Mouse (Mus musculus) heart, embryonic 16.5 days (tissue): ENCODE data around the gene Acsbg1. TPM values are rescaled to one million over a fixed set of nuclear protein-coding genes. Genes with fewer than 3 reads are reported as not detected.
A peak's percentile ranks its signal among the peaks of the same experiment; 100 is the strongest.
"Not testable (repeated sequence)": the region's sequence is repeated elsewhere in the genome, so short reads cannot be mapped to it uniquely, and the experiment has no call there.

ENCODE experiments used
- ATAC-seq: fragments of 200-750 bp; cut with Nextera tagmentation; replicated peaks from 2 replicates; pipeline ENCODE4 v1.8.0; 2017; ENCODE audit warnings: moderate number of reproducible peaks; ENCODE audit not compliant: insufficient read depth, low FRiP score; ENCODE audit errors: extremely low read depth
- H3K27ac ChIP-seq: fragments of 300-500 bp; sonication (generic); 2 replicates; pipeline ENCODE4 v1.5.1; 2014; ENCODE audit warnings: mild to moderate bottlenecking, low read length, control low read depth, moderate library complexity
- H3K27me3 ChIP-seq: fragments of 300-500 bp; sonication (generic); 2 replicates; pipeline ENCODE4 v1.6.1; 2014; ENCODE audit warnings: low read length, mixed read lengths; ENCODE audit not compliant: control insufficient read depth, insufficient read depth
- H3K36me3 ChIP-seq: fragments of 300-500 bp; sonication (generic); 2 replicates; pipeline ENCODE4 v1.6.1; 2014; ENCODE audit not compliant: control insufficient read depth, insufficient read depth
- H3K4me1 ChIP-seq: fragments of 300-500 bp; sonication (generic); 2 replicates; pipeline ENCODE4 v1.6.1; 2014; ENCODE audit warnings: low read length, mixed read lengths; ENCODE audit not compliant: control insufficient read depth, insufficient read depth
- H3K4me2 ChIP-seq: fragments of 300-500 bp; sonication (generic); 2 replicates; pipeline ENCODE4 v1.6.1; 2014; ENCODE audit warnings: low read depth, mild to moderate bottlenecking, control low read depth, low read length
- H3K4me3 ChIP-seq: fragments of 300-500 bp; sonication (generic); 2 replicates; pipeline ENCODE4 v1.5.1; 2014; ENCODE audit warnings: mild to moderate bottlenecking, control low read depth, low read length
- H3K9ac ChIP-seq: fragments of 300-500 bp; sonication (generic); 2 replicates; pipeline ENCODE4 v1.6.1; 2014; ENCODE audit warnings: low read length, control low read depth
- H3K9me3 ChIP-seq: fragments of 300-500 bp; sonication (generic); replicated peaks from 2 replicates; pipeline ENCODE4 v1.6.1; 2016; ENCODE audit warnings: low read length; ENCODE audit not compliant: control insufficient read depth
- WGBS: fragments of 180-500 bp; shearing (Covaris S2); extraction: QIAGEN DNeasy Blood & Tissue Kit; methylation state at CpG from one replicate; pipeline ENCODE4 v1.1.7; 2014; 5-methylcytosine and 5-hydroxymethylcytosine counted together
- polyA plus RNA-seq: library from polyadenylated mRNA; unstranded; fragments of >200 nt; fragmentation: Nextera tagmentation; extraction: Ambion mirVana; gene quantifications from 2 replicates; pipeline ENCODE4 v1.2.1, GENCODE M21; 2015

The Acsbg1 gene
- polyA plus RNA-seq, 1 experiment from 2014 or later: 0.13 TPM

- Histone ChIP-seq H3K27ac (peak overlapping the region; percentile 95), H3K4me1 (peaks cover 36% of the 10 kb centered on the region), H3K4me2 (peak overlapping the region; percentile 92), H3K36me3 (no peaks in the 10 kb centered on the region), H3K27me3 (no peaks in the 10 kb centered on the region), H3K9me3 (no peaks in the 10 kb centered on the region), H3K9ac (peak overlapping the region; percentile 92), H3K4me3 (peak overlapping the region; percentile 80)
- WGBS: under 1% methylated on average over 90 of the region's 92 CpGs
- ATAC-seq: peak; percentile 30
Observed at GRCm38 (mm10) chr9:54699345-54700173, 37.9 kb upstream of the Acsbg1 start.

GRCm38 (mm10) chr9:54699087-54699344 is 37.3 kb upstream of the Acsbg1 start:
- 7% methylated on average over 27 of the region's 27 CpGs for WGBS
- Histone ChIP-seq H3K4me1 (peaks cover 35% of the 10 kb centered on the region), H3K27ac (peak overlapping the region; percentile 95)

GRCm38 (mm10) chr9:54698318-54699086 is 36.8 kb upstream of the Acsbg1 start, which contains the start of gene Dnaja4:
Dnaja4 (plus strand) TSS chr9:54698873.
- Histone ChIP-seq H3K36me3 (no peaks in the 10 kb centered on the region), H3K4me2 (peak within 1 kb of the TSS; percentile 92), H3K4me3 (peak within 1 kb of the TSS; percentile 80), H3K27ac (peak within 1 kb of the TSS; percentile 95), H3K9ac (peak within 1 kb of the TSS; percentile 92), H3K27me3 (no peaks in the 10 kb centered on the region), H3K9me3 (no peaks in the 10 kb centered on the region), H3K4me1 (peaks cover 30% of the 10 kb centered on the region)
- WGBS: 59% methylated on average over 17 of the region's 17 CpGs
- no peak for ATAC-seq

More at GRCm38 (mm10) chr9:54699087-54699344, 37.3 kb upstream of the Acsbg1 start:
- Histone ChIP-seq H3K27me3 (no peaks in the 10 kb centered on the region), H3K9me3 (no peaks in the 10 kb centered on the region), H3K4me2 (peak overlapping the region; percentile 92), H3K4me3 (peak overlapping the region; percentile 80), H3K36me3 (no peaks in the 10 kb centered on the region), H3K9ac (peak overlapping the region; percentile 92)
- peak; percentile 4; the same call in 1 of the 2 replicates for ATAC-seq

- not testable (repeated sequence) for H3K27me3 ChIP-seq, H3K4me1 ChIP-seq, H3K9me3 ChIP-seq, H3K36me3 ChIP-seq, H3K27ac ChIP-seq
- 4% methylated on average over 31 of the region's 31 CpGs for WGBS
- Histone ChIP-seq H3K4me3 (peak overlapping the region; percentile 46), H3K4me2 (peak overlapping the region; percentile 70), H3K9ac (peak overlapping the region; percentile 56)
- ATAC-seq: peak; percentile 55; the same call in 1 of the 2 replicates
Observed at GRCm38 (mm10) chr9:54691241-54691805, 29.7 kb upstream of the Acsbg1 start.

GRCm38 (mm10) chr9:54690697-54691096 is 29.0 kb upstream of the Acsbg1 start:
- WGBS: 79% methylated on average over 2 of the region's 2 CpGs
- ATAC-seq: not testable (repeated sequence)

GRCm38 (mm10) chr9:54689446-54689845 is 27.8 kb upstream of the Acsbg1 start:
- H3K36me3 ChIP-seq: no peaks in the 10 kb centered on the region
- H3K4me1 ChIP-seq: no peaks in the 10 kb centered on the region
- no peaks in the 10 kb centered on the region for H3K9me3 ChIP-seq
- no peak overlapping the region for H3K4me2 ChIP-seq
- no peak for ATAC-seq
- no peak overlapping the region for H3K4me3 ChIP-seq
- WGBS: 75% methylated on average over 8 of the region's 8 CpGs
- H3K9ac ChIP-seq: no peak overlapping the region
- H3K27ac ChIP-seq: no peak overlapping the region
- H3K27me3 ChIP-seq: no peaks in the 10 kb centered on the region

More at GRCm38 (mm10) chr9:54690697-54691096, 29.0 kb upstream of the Acsbg1 start:
- not testable (repeated sequence) for H3K9me3 ChIP-seq, H3K4me1 ChIP-seq, H3K9ac ChIP-seq, H3K27me3 ChIP-seq, H3K4me2 ChIP-seq, H3K36me3 ChIP-seq, H3K27ac ChIP-seq, H3K4me3 ChIP-seq

- Histone ChIP-seq H3K4me2 (no peak overlapping the region), H3K27me3 (no peaks in the 10 kb centered on the region), H3K27ac (no peak overlapping the region), H3K4me1 (no peaks in the 10 kb centered on the region), H3K9ac (no peak overlapping the region), H3K9me3 (no peaks in the 10 kb centered on the region), H3K4me3 (no peak overlapping the region), H3K36me3 (no peaks in the 10 kb centered on the region)
- ATAC-seq: no peak
- WGBS: 52% methylated on average over 14 of the region's 14 CpGs
Observed at GRCm38 (mm10) chr9:54687246-54688236, 25.9 kb upstream of the Acsbg1 start.

GRCm38 (mm10) chr9:54683814-54684605 is 22.3 kb upstream of the Acsbg1 start:
- 59% methylated on average over 7 of the region's 7 CpGs for WGBS
- no peak for ATAC-seq
- H3K4me1 ChIP-seq: no peaks in the 10 kb centered on the region
- H3K36me3 ChIP-seq: no peaks in the 10 kb centered on the region
- no peak overlapping the region for H3K9ac ChIP-seq
- no peak overlapping the region for H3K4me2 ChIP-seq
- no peak overlapping the region for H3K4me3 ChIP-seq
- no peaks in the 10 kb centered on the region for H3K9me3 ChIP-seq
- H3K27me3 ChIP-seq: no peaks in the 10 kb centered on the region
- H3K27ac ChIP-seq: no peak overlapping the region
